In genomic region chr5:101090415-101091026, GRCm38 (mm10) we compare ENCODE assay signal across 18 mouse cellular contexts.
DNase-seq lines count a peak whose midpoint lies in the region; ATAC-seq and TF ChIP-seq lines count a peak whose summit lies in the region.
"Had no signal": no experiment of that assay in that cellular context is flagged by ENCODE, and none has a peak within 500 bp of the region (broad histone marks: within the 10 kb centered on the region; RNA-seq: fewer than 3 reads in every experiment).

No protein-coding gene starts in this region.

- no peak overlapping the region for H3K27ac ChIP-seq in heart, embryonic 14.5 days (replicated peaks in 1 of 2; ENCODE audit: control insufficient read depth in 1 of 2, insufficient read depth in 1 of 2, low read depth in 2 of 2, low read length in 2 of 2)
- peak overlapping the region; percentile 84 for H3K27ac ChIP-seq in forebrain, embryonic 14.5 days (ENCODE audit: low read depth, low read length)
- peak overlapping the region; percentile 46 for H3K27ac ChIP-seq in forebrain, postnatal 0 days (ENCODE audit: low read depth, low read length)
- peak overlapping the region; percentile 49 for H3K27ac ChIP-seq in midbrain, embryonic 15.5 days
- H3K27ac ChIP-seq in left cerebral cortex, adult 2 months: no peak overlapping the region

- H3K27me3 ChIP-seq in heart, embryonic 14.5 days (ENCODE audit: control insufficient read depth, insufficient read depth, low read length): no peaks in the 10 kb centered on the region
- no peaks in the 10 kb centered on the region for H3K27me3 ChIP-seq in forebrain, embryonic 14.5 days (replicated peaks; ENCODE audit: control insufficient read depth, insufficient read depth, low read length)
- no peaks in the 10 kb centered on the region for H3K27me3 ChIP-seq in forebrain, postnatal 0 days (ENCODE audit: insufficient read depth, low read length)
- no peaks in the 10 kb centered on the region for H3K27me3 ChIP-seq in midbrain, embryonic 15.5 days (replicated peaks)

- H3K9me3 ChIP-seq in heart, embryonic 14.5 days (ENCODE audit: control insufficient read depth, low read length): no peaks in the 10 kb centered on the region
- H3K9me3 ChIP-seq in forebrain, embryonic 14.5 days (replicated peaks; ENCODE audit: control insufficient read depth, low read length): no peaks in the 10 kb centered on the region
- H3K9me3 ChIP-seq in forebrain, postnatal 0 days (ENCODE audit: low read length): no peaks in the 10 kb centered on the region
- no peaks in the 10 kb centered on the region for H3K9me3 ChIP-seq in midbrain, embryonic 15.5 days

- no peak overlapping the region for H3K4me3 ChIP-seq in heart, embryonic 14.5 days (ENCODE audit: control insufficient read depth in 1 of 2, insufficient read depth in 1 of 2, low read depth in 1 of 2, low read length in 2 of 2)
- no peak overlapping the region for H3K4me3 ChIP-seq in forebrain, embryonic 14.5 days (ENCODE audit: low read depth, low read length)
- H3K4me3 ChIP-seq in forebrain, postnatal 0 days (ENCODE audit: low read depth, low read length): peak overlapping the region; percentile 18; the same call in 1 of the 2 replicates
- no peak overlapping the region for H3K4me3 ChIP-seq in midbrain, embryonic 15.5 days
- H3K4me3 ChIP-seq in left cerebral cortex, adult 2 months: no peak overlapping the region

- 75% methylated on average over 7 of the region's 7 CpGs for WGBS in heart, embryonic 14.5 days
- 52% methylated on average over 7 of the region's 7 CpGs for WGBS in forebrain, embryonic 14.5 days
- WGBS in forebrain, postnatal 0 days: 42% methylated on average over 7 of the region's 7 CpGs
- 60% methylated on average over 7 of the region's 7 CpGs for WGBS in midbrain, embryonic 15.5 days

- TF ChIP-seq CTCF in forebrain, postnatal 0 days (IDR thresholded peaks at IDR 0.05; ENCODE audit: low read depth): no peak
- TF ChIP-seq CTCF in left cerebral cortex, adult 2 months (IDR thresholded peaks at IDR 0.05): no peak

- no peak for ATAC-seq in heart, embryonic 14.5 days (ENCODE audit: insufficient number of reproducible peaks, insufficient read depth, low FRiP score, low read depth)
- ATAC-seq in forebrain, embryonic 14.5 days: peak; percentile 27
- no peak for ATAC-seq in forebrain, postnatal 0 days
- ATAC-seq in midbrain, embryonic 15.5 days (replicated peaks): peak; percentile 33
- no peak for ATAC-seq in CD4-positive, CD25-positive, alpha-beta regulatory T cell, adult 4 months
- ATAC-seq: activated CD4-positive, CD25-positive, alpha-beta regulatory T cell, adult 4 months had no signal

- DNase-seq in heart, adult 18-20 months: no peak
- peak; percentile 42 for DNase-seq in forebrain, embryonic 14.5 days (ENCODE audit: low spot score)
- peak; percentile 31 for DNase-seq in forebrain, postnatal 0 days
- DNase-seq in left cerebral cortex, adult 2 months (ENCODE audit: extremely low spot score in 1 of 2, low spot score in 2 of 2): no peak
- no peak for DNase-seq in spleen, adult 12 weeks (ENCODE audit: low spot score)
- DNase-seq: adrenal gland, postnatal 14 days; cerebellum, adult 18-20 months; cerebellum, postnatal 36 days; kidney, adult 18-20 months; layer of hippocampus, postnatal 36 days; left cerebral cortex, postnatal 4 days; lung, adult 18-20 months; right cerebral cortex, adult 18-20 months; thymus, postnatal 4 days had no signal

- no peak overlapping the region for H3K9ac ChIP-seq in heart, embryonic 14.5 days (ENCODE audit: low read length)
- H3K9ac ChIP-seq in forebrain, embryonic 14.5 days (ENCODE audit: low read length): peak overlapping the region; percentile 33; the same call in 1 of the 2 replicates
- H3K9ac ChIP-seq in forebrain, postnatal 0 days: peak overlapping the region; percentile 19; the same call in 1 of the 2 replicates
- H3K9ac ChIP-seq in midbrain, embryonic 15.5 days: no peak overlapping the region

- peak overlapping the region; percentile 41 for H3K4me2 ChIP-seq in heart, embryonic 14.5 days (ENCODE audit: low read length)
- peak overlapping the region; percentile 28 for H3K4me2 ChIP-seq in forebrain, embryonic 14.5 days (ENCODE audit: low read length)
- H3K4me2 ChIP-seq in forebrain, postnatal 0 days (ENCODE audit: low read depth): peak overlapping the region; percentile 44
- H3K4me2 ChIP-seq in midbrain, embryonic 15.5 days: peak overlapping the region; percentile 30

- intact Hi-C loops in left cerebral cortex, adult 2 months (cut with DNase I): no loop called here

- H3K36me3 ChIP-seq in heart, embryonic 14.5 days (ENCODE audit: control insufficient read depth, insufficient read depth, low read length): no peaks in the 10 kb centered on the region
- H3K36me3 ChIP-seq in forebrain, embryonic 14.5 days (ENCODE audit: control insufficient read depth, insufficient read depth, low read length): no peaks in the 10 kb centered on the region
- no peaks in the 10 kb centered on the region for H3K36me3 ChIP-seq in forebrain, postnatal 0 days (ENCODE audit: insufficient read depth)
- no peaks in the 10 kb centered on the region for H3K36me3 ChIP-seq in midbrain, embryonic 15.5 days (replicated peaks)

- peaks cover 4 to 6% of the 10 kb centered on the region in 2 experiments; a peak in 2 of 4 replicates for H3K4me1 ChIP-seq in heart, embryonic 14.5 days (ENCODE audit: control insufficient read depth in 2 of 2, insufficient read depth in 2 of 2, low read length in 2 of 2)
- peaks cover 11% of the 10 kb centered on the region; the same call in 1 of the 2 replicates for H3K4me1 ChIP-seq in forebrain, embryonic 14.5 days (ENCODE audit: control insufficient read depth, insufficient read depth, low read length)
- H3K4me1 ChIP-seq in forebrain, postnatal 0 days (ENCODE audit: insufficient read depth): no peaks in the 10 kb centered on the region; the same call in 1 of the 2 replicates
- peaks cover 17% of the 10 kb centered on the region for H3K4me1 ChIP-seq in midbrain, embryonic 15.5 days

Comparison
In these comparisons a context has a peak if more than half of its experiments do, and no peak if none do; other contexts are left out.
1. ATAC-seq: peak in forebrain, embryonic 14.5 days (single experiment) and midbrain, embryonic 15.5 days (single experiment); none in heart, embryonic 14.5 days (single experiment), forebrain, postnatal 0 days (single experiment) and CD4-positive, CD25-positive, alpha-beta regulatory T cell, adult 4 months (single experiment).
2. H3K27ac ChIP-seq: peak in forebrain, embryonic 14.5 days (single experiment), forebrain, postnatal 0 days (single experiment) and midbrain, embryonic 15.5 days (single experiment); none in heart, embryonic 14.5 days (0 of 2) and left cerebral cortex, adult 2 months (single experiment).
3. H3K9ac ChIP-seq: peak in forebrain, embryonic 14.5 days (single experiment) and forebrain, postnatal 0 days (single experiment); none in heart, embryonic 14.5 days (single experiment) and midbrain, embryonic 15.5 days (single experiment).
4. DNase-seq: peak in forebrain, embryonic 14.5 days (single experiment) and forebrain, postnatal 0 days (single experiment); none in heart, adult 18-20 months (0 of 2), left cerebral cortex, adult 2 months (0 of 2) and spleen, adult 12 weeks (single experiment).
5. Peak in every context shown above with its lines, with median percentiles within 50 percentile points of each other: H3K4me2 ChIP-seq.